ENCODE assay signal across 14 mouse cellular contexts in the genomic region with DNA sequence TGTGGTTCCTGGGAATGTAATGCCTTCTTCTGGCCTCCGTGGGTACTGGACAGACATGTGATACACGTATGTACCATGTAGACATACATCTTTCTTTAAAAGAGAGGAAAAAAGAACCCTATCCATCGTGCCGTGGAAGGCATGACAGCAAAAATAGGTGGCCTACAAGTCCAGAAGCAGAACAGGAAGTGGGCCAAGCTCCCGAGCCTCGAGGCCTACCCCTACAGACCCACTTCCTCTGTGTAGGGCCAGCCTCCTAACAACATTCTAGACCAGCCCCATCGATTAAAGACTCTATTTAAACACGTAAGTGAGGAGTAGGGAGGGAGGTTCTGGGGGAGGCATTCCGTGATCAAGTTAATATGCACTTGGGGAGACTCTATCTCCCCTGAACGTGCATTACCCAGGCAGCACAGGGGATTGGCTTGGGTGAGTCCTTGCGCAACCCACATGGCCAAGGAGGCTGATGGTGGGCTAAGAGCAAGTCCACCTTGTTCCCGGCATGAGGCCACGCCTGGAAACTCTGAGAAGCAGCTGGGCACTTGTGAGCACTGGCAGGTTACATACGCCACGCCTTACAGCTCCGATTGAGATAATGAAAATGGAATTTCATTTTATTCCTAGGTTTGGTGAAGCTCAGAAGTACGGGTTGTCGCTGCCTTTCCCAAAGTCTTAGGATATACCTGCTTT.
"Had no signal": no experiment of that assay in that cellular context is flagged by ENCODE, and none has a peak within 500 bp of the region (broad histone marks: within the 10 kb centered on the region; RNA-seq: fewer than 3 reads in every experiment).

No protein-coding gene starts in this region.

- H3K4me1 ChIP-seq: midbrain, embryonic 12.5 days; neural tube, embryonic 15.5 days had no signal

- H3K27me3 ChIP-seq: limb, embryonic 13.5 days; midbrain, embryonic 12.5 days; neural tube, embryonic 15.5 days had no signal

- H3K9ac ChIP-seq: limb, embryonic 13.5 days; liver, embryonic 14.5 days; midbrain, embryonic 12.5 days; neural tube, embryonic 15.5 days had no signal

- H3K27ac ChIP-seq: kidney, postnatal 0 days; limb, embryonic 13.5 days; liver, embryonic 14.5 days; midbrain, embryonic 12.5 days; neural tube, embryonic 15.5 days had no signal

- H3K36me3 ChIP-seq: limb, embryonic 13.5 days; midbrain, embryonic 12.5 days; neural tube, embryonic 15.5 days had no signal

- H3K9me3 ChIP-seq: limb, embryonic 13.5 days; midbrain, embryonic 12.5 days; neural tube, embryonic 15.5 days had no signal

- ATAC-seq: intestine, postnatal 0 days; midbrain, embryonic 16.5 days had no signal

- H3K4me2 ChIP-seq: limb, embryonic 13.5 days; midbrain, embryonic 12.5 days; neural tube, embryonic 15.5 days had no signal

- H3K4me3 ChIP-seq: limb, embryonic 13.5 days; midbrain, embryonic 12.5 days; neural tube, embryonic 15.5 days had no signal

- DNase-seq: kidney, adult 8-10 months; kidney, postnatal 36 days; left cerebral cortex, postnatal 4 days; lung, postnatal 4 days; right cerebral cortex, adult 18-20 months; right cerebral cortex, postnatal 25 days; thymus, postnatal 36 days had no signal
